Mouse (Mus musculus): ENCODE data around the gene Cfap65.

DNA sequence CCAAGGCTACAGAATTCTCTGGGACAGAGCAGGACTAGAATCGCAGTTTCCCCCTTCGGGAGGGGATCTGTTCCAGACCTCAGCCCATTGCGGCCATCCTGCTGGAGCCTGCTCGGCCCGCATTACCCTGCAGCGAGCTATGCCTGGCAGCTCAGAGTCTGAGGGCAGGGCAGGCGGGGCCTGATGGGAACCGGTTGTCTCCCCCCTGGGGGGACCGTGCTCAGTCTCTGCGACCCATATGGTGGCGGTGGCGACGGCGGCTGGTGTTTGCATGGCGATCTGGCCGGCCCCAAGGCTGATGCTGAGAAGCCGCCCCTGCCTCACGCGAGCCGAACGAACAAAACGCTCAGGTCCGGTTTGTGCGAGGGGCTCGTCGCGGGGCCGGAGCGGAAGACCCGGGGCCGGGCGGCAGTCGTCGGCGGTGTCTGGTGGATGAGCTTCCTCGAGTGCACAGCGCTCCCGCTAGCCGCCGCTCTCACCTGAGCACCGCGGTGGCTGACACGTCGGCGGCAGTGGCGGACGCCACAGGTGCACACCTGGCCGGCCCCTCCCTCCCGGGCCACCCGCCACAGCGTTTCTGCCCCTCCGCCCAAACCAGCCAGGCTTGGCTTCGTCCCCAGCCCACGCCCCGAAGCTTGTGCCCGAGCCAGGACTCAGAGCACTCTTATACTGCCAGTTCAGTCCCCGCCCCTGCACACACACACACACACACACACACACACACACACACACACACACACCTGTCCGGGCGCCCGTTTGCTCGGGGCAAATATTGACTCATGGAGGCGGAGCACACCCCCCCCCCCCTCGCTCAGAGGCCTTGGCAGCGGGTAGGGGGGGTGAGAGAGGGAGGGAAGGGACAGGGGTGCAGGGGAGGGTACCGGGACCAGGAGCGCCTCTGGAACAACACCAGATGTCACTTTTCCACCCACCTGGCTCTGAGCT is 34.8 kb downstream of the Cfap65 start:
- TF ChIP-seq TCF12 (IDR thresholded peaks at IDR 0.05; ENCODE audit: low read depth, low read length) (no peak), MAX (IDR thresholded peaks at IDR 0.05; ENCODE audit: low read length) (no peak), POLR2A (IDR thresholded peaks at IDR 0.05; ENCODE audit: low read depth, low read length) (no peak), BHLHE40 (IDR thresholded peaks at IDR 0.05; ENCODE audit: low read depth, low read length) (no peak), ZKSCAN1 (IDR thresholded peaks at IDR 0.05; ENCODE audit: borderline replicate concordance, low read depth, low read length) (no peak), CTCF (conservative IDR thresholded peaks at IDR 0.05 in 1 of 2, IDR thresholded peaks at IDR 0.05 in 1 of 2; ENCODE audit: low read depth in 2 of 2, low read length in 2 of 2) (no peak), EP300 (IDR thresholded peaks at IDR 0.05; ENCODE audit: low read length) (no peak), NRF1 (IDR thresholded peaks at IDR 0.05; ENCODE audit: low read depth, low read length) (no peak), MAZ (IDR thresholded peaks at IDR 0.05; ENCODE audit: low read depth, low read length) (no peak), CHD1 (IDR thresholded peaks at IDR 0.05; ENCODE audit: low read depth, low read length) (no peak), SMC3 (IDR thresholded peaks at IDR 0.05; ENCODE audit: low read depth, low read length) (no peak)
